In genomic region chr8:71637149-71638095, GRCm38 (mm10) we compare ENCODE assay signal across 21 mouse cellular contexts. TPM values are rescaled to one million over a fixed set of nuclear protein-coding genes. Genes with fewer than 3 reads are reported as not detected.
DNase-seq lines count a peak whose midpoint lies in the region; ATAC-seq lines count a peak whose summit lies in the region.
"Had no signal": no experiment of that assay in that cellular context is flagged by ENCODE, and none has a peak within 500 bp of the region (broad histone marks: within the 10 kb centered on the region; RNA-seq: fewer than 3 reads in every experiment).

No protein-coding gene starts in this region.

- H3K36me3 ChIP-seq in megakaryocyte, embryonic 14.5 days (replicated peaks; ENCODE audit: low read length): peaks cover 59% of the 10 kb centered on the region
- peaks cover 27% of the 10 kb centered on the region for H3K36me3 ChIP-seq in forebrain, embryonic 14.5 days (ENCODE audit: control insufficient read depth, insufficient read depth, low read length)
- H3K36me3 ChIP-seq: embryonic facial prominence, embryonic 10.5 days; G1E; heart, embryonic 13.5 days had no signal

- DNase-seq in 416B (ENCODE audit: low read depth): peak; percentile 14
- DNase-seq in Muller cell, postnatal 12 days (ENCODE audit: inconsistent ontology term): peak; percentile 56
- no peak for DNase-seq in forebrain, embryonic 14.5 days (ENCODE audit: low spot score)
- no peak for DNase-seq in thymus, postnatal 10 days (ENCODE audit: low spot score in 2 of 2)
- DNase-seq in spleen, postnatal 4 days (ENCODE audit: low spot score in 2 of 2): no peak
- DNase-seq: adrenal gland, postnatal 25 days; cerebellum, adult 9-11 months; gastrocnemius, postnatal 36 days; heart, adult 11 months; heart, postnatal 36 days; kidney, adult 11 months had no signal

- peak overlapping the region; percentile 68 for H3K4me3 ChIP-seq in megakaryocyte, embryonic 14.5 days (replicated peaks)
- no peak overlapping the region for H3K4me3 ChIP-seq in forebrain, embryonic 14.5 days (ENCODE audit: low read depth, low read length)
- H3K4me3 ChIP-seq: embryonic facial prominence, embryonic 10.5 days; erythroblast, embryonic 14.5 days; forebrain, embryonic 10.5 days; forebrain, embryonic 15.5 days; heart, embryonic 13.5 days had no signal

- H3K27me3 ChIP-seq in megakaryocyte, embryonic 14.5 days (replicated peaks): peaks cover 23% of the 10 kb centered on the region
- H3K27me3 ChIP-seq in forebrain, embryonic 14.5 days (replicated peaks; ENCODE audit: control insufficient read depth, insufficient read depth, low read length): peaks cover 4% of the 10 kb centered on the region; the same call in 1 of the 2 replicates
- H3K27me3 ChIP-seq: forebrain, embryonic 15.5 days had no signal

- H3K4me1 ChIP-seq in megakaryocyte, embryonic 14.5 days: peaks cover 72% of the 10 kb centered on the region
- H3K4me1 ChIP-seq in forebrain, embryonic 14.5 days (ENCODE audit: control insufficient read depth, insufficient read depth, low read length): no peaks in the 10 kb centered on the region

- H3K9ac ChIP-seq in forebrain, embryonic 14.5 days (ENCODE audit: low read length): no peak overlapping the region
- H3K9ac ChIP-seq: forebrain, embryonic 15.5 days; heart, embryonic 13.5 days had no signal

- no peak for ATAC-seq in megakaryocyte, adult 5-6 weeks (ENCODE audit: poor library complexity, severe bottlenecking)
- ATAC-seq in forebrain, embryonic 14.5 days: no peak
- ATAC-seq: activated CD4-positive, CD25-positive, alpha-beta regulatory T cell, adult 4 months; forebrain, embryonic 15.5 days; hindbrain, postnatal 0 days had no signal

- WGBS in forebrain, embryonic 14.5 days: 68% methylated on average over 8 of the region's 8 CpGs

- no peaks in the 10 kb centered on the region for H3K9me3 ChIP-seq in megakaryocyte, embryonic 14.5 days
- H3K9me3 ChIP-seq in forebrain, embryonic 14.5 days (replicated peaks; ENCODE audit: control insufficient read depth, low read length): no peaks in the 10 kb centered on the region; the same call in 1 of the 2 replicates
- H3K9me3 ChIP-seq: forebrain, embryonic 15.5 days; G1E had no signal

- H3K27ac ChIP-seq in forebrain, embryonic 14.5 days (ENCODE audit: low read depth, low read length): no peak overlapping the region
- H3K27ac ChIP-seq: embryonic facial prominence, embryonic 10.5 days; forebrain, embryonic 10.5 days; forebrain, embryonic 15.5 days; heart, embryonic 13.5 days; hindbrain, postnatal 0 days had no signal

- H3K4me2 ChIP-seq in forebrain, embryonic 14.5 days (ENCODE audit: low read length): no peak overlapping the region
- H3K4me2 ChIP-seq: forebrain, embryonic 15.5 days; heart, embryonic 13.5 days had no signal

RNA-seq across cellular contexts. Expression of gene Colgalt1, which starts 26.6 kb away (rescaled TPM):
- polyA plus RNA-seq in megakaryocyte, embryonic 14.5 days (2012; ENCODE audit: insufficient read depth, low replicate concordance): 14.0 and 14.8 TPM in 2 replicates
- total RNA-seq in megakaryocyte, adult 5-6 weeks (2015): 46.8 and 51.2 TPM in 2 replicates
- 54.8 and 56.8 TPM in 2 replicates for total RNA-seq in megakaryocyte, adult 5-6 weeks (2017)
- 45.3 and 47.2 TPM in 2 replicates for polyA plus RNA-seq in forebrain, embryonic 14.5 days (2014; fragmentation: Nextera tagmentation; extraction: Ambion mirVana)

RNA-seq across cellular contexts. Expression of gene Unc13a, which starts 34.1 kb away (rescaled TPM):
- 8.9 and 10.8 TPM in 2 replicates for polyA plus RNA-seq in megakaryocyte, embryonic 14.5 days (2012; ENCODE audit: insufficient read depth, low replicate concordance)
- 0.11 TPM in 1 of 2 replicates, not detected in the other for total RNA-seq in megakaryocyte, adult 5-6 weeks (2015)
- total RNA-seq in megakaryocyte, adult 5-6 weeks (2017): 1.1 TPM in 1 of 2 replicates, not detected in the other
- polyA plus RNA-seq in forebrain, embryonic 14.5 days (2014; fragmentation: Nextera tagmentation; extraction: Ambion mirVana): 13.9 and 16.7 TPM in 2 replicates
- total RNA-seq: gastrocnemius, postnatal 36 days had no signal

RNA-seq across cellular contexts. Expression of gene Jak3, which starts 38.7 kb away (rescaled TPM):
- 209 and 434 TPM in 2 replicates for polyA plus RNA-seq in megakaryocyte, embryonic 14.5 days (2012; ENCODE audit: insufficient read depth, low replicate concordance)
- total RNA-seq in megakaryocyte, adult 5-6 weeks (2015): 4.8 and 5.0 TPM in 2 replicates
- total RNA-seq in megakaryocyte, adult 5-6 weeks (2017): 2.6 and 5.2 TPM in 2 replicates
- 1.4 and 2.1 TPM in 2 replicates for polyA plus RNA-seq in forebrain, embryonic 14.5 days (2014; fragmentation: Nextera tagmentation; extraction: Ambion mirVana)

RNA-seq across cellular contexts. Expression of gene Fam129c, which starts 40.0 kb away (rescaled TPM):
- polyA plus RNA-seq in megakaryocyte, embryonic 14.5 days (2012; ENCODE audit: insufficient read depth, low replicate concordance): 2.5 and 27.1 TPM in 2 replicates
- total RNA-seq in megakaryocyte, adult 5-6 weeks (2015): 4.6 and 4.8 TPM in 2 replicates
- total RNA-seq in megakaryocyte, adult 5-6 weeks (2017): 3.6 and 8.6 TPM in 2 replicates
- polyA plus RNA-seq in forebrain, embryonic 14.5 days (2014; fragmentation: Nextera tagmentation; extraction: Ambion mirVana): 4.1 and 4.5 TPM in 2 replicates

RNA-seq across cellular contexts. Expression of gene Pgls, which starts 45.4 kb away (rescaled TPM):
- polyA plus RNA-seq in megakaryocyte, embryonic 14.5 days (2012; ENCODE audit: insufficient read depth, low replicate concordance): 330 and 634 TPM in 2 replicates
- total RNA-seq in megakaryocyte, adult 5-6 weeks (2015): 65.1 and 73.6 TPM in 2 replicates
- total RNA-seq in megakaryocyte, adult 5-6 weeks (2017): 50.5 and 78.3 TPM in 2 replicates
- 233 and 279 TPM in 2 replicates for polyA plus RNA-seq in forebrain, embryonic 14.5 days (2014; fragmentation: Nextera tagmentation; extraction: Ambion mirVana)

Comparison
In these comparisons a context has a peak if more than half of its experiments do, and no peak if none do; other contexts are left out.
1. DNase-seq: peak in 416B (single experiment) and Muller cell, postnatal 12 days (single experiment); none in forebrain, embryonic 14.5 days (single experiment), thymus, postnatal 10 days (0 of 2) and spleen, postnatal 4 days (0 of 2).
2. RNA of gene Jak3, which starts 38.7 kb away (polyA plus RNA-seq): 209 to 434 TPM in megakaryocyte, embryonic 14.5 days; 1.4 to 2.1 TPM in forebrain, embryonic 14.5 days; every median in the first group is over 10 times any median in the second.